Mouse (Mus musculus) embryo, embryonic 10.5 days (tissue): ENCODE measurements around the gene Usp20.
A peak's percentile ranks its signal among the peaks of the same experiment; 100 is the strongest.

Experiments
- DNase-seq: peaks from one replicate; pipeline ENCODE4 v3.0.0-alpha.2; 2015; ENCODE audit warnings: low spot score

Gene Usp20

GRCm38 (mm10) chr2:31040487-31040886 lies 58.4 kb downstream of the Usp20 start:
- DNase-seq = no peak

GRCm38 (mm10) chr2:31041386-31041785 lies 59.3 kb downstream of the Usp20 start:
- DNase-seq = no peak

GRCm38 (mm10) chr2:31042881-31043280 lies 60.8 kb downstream of the Usp20 start:
- no peak for DNase-seq

DNA sequence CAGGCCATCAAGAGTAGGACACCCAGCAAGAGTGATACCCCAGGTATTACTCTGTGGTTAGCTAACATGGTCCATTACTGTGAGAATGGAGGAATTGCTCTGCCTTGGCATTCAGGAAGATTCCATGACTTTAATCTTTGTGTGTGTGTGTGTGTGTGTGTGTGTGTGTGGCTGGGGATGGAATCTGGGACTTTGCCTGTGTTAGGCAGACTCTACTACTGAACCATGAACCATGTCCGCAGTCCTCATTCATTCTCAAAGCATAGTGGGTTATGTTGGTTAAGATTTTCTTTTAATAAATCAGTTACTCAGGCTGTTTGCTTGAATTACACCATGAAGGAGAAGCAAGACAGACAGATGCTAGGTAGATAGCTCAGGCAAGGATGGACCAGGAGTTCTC lies 61.8 kb downstream of the Usp20 start:
- DNase-seq = no peak

DNA sequence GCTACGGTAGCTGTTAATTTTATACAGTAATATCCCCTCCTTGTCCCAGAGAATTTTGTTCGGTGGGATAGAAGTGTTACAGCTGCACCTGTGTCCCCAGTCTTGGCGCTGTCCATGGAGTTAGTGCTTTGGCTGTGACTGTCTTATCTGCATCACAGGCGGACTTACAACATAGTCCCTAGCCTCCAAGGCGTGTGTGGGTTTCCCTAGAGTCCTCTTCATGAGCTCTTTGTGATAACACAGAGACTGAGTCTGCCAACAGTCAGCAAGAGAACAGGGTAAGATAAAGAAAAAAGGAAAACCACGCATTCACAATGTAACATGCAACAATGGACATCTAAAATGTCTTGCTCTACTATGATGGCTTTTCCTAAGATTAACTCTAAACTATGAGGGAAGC lies 66.0 kb downstream of the Usp20 start:
- DNase-seq = no peak

DNA sequence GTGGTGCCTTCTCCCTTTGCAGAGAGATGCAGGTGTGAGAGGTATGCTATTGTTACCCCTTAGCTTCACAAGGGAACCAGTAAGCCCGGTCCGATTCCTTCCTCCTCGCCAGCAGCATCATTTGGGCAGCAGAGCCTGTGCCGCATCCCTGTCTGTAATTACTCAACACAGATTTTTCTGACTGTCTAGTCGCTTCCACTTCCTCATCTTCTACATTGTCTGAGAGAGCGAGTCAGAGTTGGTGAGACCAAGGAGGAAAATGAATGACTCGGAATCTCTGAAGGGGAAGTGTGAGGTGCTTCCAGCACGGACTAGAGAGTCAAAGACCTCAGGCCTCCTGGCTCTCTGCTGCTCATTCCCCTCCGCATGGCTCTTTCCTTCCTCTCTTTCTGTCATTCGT lies 70.4 kb downstream of the Usp20 start:
- DNase-seq = no peak

DNA sequence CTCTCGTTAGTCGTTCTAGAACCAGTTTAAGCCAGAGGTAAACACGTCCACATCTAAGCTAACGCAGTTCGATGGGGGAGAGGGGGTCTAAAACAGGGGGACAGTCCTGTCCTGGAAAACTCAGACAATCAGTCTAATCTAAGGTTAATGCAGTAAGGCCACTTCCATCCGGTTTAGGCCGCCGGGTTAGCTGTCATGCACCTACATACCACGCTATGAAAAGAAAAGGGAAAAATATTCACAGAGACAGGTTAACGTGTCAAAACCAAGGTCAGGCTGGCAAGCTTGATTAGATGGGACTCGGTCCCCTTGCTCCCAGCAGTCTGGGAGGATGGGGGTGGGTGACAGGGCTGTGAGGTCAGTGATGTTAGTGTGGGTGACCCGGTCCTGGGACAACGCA lies 71.3 kb downstream of the Usp20 start:
- DNase-seq = no peak

- no peak for DNase-seq
Observed at GRCm38 (mm10) chr2:31053851-31054340, 71.8 kb downstream of the Usp20 start.

DNA sequence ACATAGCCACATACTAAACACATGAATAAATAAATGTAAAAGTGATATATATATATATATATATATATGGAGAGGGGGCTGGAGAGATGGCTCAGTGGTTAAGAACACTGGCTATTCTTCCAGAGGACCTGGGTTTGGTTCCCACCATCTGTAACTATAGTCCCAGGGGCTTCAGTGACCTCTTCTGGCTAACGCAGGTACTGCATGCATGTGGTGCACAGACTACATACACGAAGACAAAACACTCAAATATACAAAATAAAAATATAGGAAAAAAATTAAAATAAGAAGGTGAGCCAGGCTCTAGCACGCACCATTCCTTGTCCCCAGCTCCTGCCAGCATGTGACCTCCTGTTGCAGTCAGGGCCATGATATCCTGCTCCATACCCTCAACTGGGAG lies 74.0 kb downstream of the Usp20 start:
- DNase-seq = no peak

DNA sequence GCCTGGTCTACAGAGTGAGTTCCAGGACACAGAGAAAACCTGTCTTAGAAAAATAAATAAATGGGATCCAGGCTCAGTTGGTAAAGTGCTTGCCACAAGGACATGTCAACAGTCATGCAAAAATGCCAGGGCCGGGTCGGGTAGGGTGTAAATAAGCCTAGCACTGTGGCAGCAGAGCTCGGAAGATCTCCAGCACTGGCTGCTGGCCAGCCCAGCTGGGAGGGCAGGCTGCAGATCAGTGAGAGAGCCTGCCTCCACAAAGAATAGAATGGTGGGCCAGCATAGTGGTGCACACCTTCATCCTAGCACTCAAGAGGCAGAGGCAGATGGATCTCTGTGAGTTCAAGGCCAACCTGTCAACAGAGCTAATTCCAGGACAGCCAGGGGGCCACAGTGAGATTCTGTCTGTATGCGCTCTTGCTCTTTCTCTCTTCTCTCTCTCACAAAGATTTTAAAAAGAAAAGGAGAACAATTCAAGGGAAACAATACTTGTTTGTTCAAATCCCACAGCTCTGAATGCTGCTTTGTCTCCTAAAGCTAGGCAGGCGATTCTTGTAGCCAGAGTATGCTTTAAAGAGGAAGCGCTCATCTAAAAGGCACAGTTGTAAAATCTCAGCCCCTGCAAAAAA lies 75.6 kb downstream of the Usp20 start:
- no peak for DNase-seq

DNA sequence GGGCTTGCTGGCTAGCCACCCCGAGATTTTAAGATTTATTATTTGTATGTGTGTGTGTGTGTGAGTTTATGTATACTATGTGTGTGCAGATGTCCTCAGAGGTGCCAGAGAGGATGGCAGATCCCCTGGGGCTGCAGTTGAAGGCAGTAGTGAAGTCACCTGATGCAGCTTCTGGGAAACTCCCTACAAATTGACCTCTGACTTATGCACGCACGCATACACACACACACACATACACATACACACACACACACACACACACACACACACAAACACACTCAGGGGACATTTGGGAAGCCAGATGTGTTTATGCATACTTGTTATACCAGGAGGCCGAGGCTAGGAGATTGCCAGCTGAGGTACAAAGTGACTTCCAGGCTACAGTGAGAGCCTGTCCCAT lies 76.4 kb downstream of the Usp20 start:
- no peak for DNase-seq

GRCm38 (mm10) chr2:31060271-31060670 lies 78.2 kb downstream of the Usp20 start:
- DNase-seq = no peak

DNA sequence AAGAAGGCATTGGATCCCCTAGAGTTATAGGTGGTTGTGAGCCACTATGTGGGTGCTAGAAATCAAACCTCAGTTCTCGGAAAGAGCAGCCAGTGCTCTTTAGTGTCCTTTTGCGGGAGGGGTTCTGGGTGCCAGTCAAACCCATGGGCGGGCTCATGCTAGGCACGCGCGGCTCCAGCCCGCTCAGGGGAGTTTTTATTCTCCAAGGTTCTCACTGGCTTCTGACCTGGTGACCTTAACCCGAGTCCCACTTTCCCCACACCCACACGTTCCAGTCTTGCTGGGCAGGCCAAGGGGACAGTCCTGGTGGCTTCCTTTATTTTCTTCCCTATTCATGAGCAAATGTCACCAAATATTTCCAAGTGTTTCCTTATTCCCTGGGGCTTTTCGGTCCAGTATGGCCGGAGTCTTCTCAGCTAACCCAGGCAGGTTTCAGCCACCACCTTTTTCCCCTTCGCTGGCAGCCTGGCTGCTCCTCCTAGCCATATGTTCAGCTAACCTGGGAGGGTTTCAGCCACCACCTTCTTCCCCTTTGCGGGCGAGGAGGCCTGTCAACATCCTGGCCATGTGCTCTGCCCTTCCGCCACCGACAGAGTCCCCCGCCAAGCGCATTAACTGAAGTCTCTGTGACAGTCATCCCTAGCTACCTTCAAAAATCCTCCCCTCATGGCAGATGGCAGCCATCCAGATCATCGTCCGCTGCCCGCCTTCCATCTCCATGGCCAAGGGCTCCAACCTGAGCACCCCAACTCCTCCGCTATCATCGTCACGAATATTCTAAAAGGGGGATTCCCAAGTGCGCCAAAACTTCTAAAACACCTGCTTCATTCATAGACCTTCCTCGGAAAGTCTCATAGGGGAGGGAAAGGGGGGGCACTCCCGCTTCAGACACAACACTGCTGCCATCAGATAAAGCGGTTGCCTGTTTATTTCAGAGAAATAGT lies 79.0 kb downstream of the Usp20 start:
- no peak for DNase-seq

DNA sequence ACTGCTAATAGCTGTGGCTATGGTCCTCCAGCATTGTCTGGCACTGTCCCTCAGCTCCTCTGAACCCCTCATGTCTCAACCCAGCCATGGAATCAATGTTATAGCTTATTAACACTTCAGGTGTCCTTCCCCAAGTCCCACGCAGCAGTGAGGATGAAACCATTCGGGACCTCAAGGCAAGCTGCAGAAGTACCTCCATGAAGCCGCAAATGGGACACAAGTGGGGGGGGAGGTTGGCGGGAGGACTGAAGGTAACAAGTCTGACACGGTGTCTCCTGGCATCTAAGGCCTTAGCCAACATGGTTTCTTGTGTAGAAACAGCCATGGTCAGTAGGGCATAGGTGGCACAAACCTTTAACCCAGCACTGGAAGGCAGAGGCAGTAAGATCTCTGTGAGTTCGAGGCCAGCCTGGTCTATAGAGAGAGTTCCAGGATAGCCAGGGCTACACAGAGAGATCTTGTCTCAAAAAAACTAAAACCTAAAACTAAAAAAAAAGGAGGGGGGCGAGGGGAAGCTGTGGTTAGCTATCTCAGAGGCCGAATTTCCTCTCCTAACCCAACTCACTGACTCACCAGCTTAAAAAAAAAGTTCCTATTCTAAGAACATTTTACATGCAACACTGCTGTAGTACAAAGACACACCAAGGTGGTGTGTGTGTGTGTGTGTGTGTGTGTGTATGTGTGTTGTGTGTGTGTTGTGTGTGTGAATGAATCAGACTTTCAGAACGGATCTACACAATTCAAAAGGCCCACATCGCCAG lies 80.0 kb downstream of the Usp20 start:
- DNase-seq = no peak

- DNase-seq = no peak
Observed at GRCm38 (mm10) chr2:31066019-31066789, 84.1 kb downstream of the Usp20 start.

DNA sequence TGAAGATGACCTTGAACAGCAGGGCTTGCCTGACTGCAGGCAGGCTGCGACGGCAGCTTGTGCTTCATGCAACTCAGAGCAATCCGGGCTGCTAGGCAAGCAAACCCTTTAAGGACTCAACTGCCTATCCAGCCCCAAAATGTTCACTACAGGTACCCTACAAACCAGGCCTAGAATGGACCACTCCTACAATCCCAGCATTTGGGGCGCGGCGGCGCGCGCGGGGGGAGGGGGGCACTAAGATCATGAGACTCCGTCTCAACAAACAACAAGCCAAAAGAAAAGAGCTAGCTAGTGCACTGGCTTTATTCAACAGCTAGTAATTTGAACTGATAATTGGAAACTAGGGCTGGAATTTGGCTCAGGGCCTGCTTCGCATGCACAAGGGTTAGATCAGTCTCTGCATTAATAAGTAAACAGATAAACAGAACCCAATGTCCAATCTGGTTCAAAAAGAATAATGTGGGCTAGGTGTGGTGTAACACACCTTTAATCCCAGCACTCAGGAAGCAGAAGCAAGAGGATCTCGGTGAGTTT lies 85.0 kb downstream of the Usp20 start:
- peak; percentile 8 for DNase-seq

DNA sequence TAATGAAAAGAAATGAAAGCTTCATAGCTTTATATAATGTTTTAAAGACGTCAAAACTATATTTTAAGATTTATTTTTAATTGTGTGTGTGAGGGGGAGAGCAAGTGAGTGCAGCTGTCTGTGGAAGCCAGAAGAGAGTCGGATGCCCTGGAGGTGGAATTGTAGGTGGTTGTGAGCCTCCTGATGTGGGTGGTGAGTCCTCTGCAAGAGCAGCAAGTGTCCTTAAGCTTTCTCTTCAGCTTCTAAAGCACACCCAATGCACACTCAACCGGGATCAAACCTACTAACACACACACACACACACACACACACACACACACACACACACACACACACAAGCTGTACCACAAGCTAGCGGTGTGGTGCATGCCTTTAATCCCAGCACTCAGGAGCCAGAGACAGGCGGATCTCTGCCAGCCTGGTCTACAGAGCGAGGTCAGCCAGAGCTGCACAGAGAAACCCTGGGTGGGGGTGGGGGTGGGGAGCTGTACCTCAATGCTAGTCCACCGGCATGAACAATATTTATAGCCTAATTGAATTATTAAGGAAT lies 85.7 kb downstream of the Usp20 start:
- DNase-seq = no peak

GRCm38 (mm10) chr2:31068246-31069113 lies 86.4 kb downstream of the Usp20 start:
- DNase-seq = peak; percentile 85

GRCm38 (mm10) chr2:31069114-31069445 lies 87.0 kb downstream of the Usp20 start:
- DNase-seq = peak; percentile 26

DNA sequence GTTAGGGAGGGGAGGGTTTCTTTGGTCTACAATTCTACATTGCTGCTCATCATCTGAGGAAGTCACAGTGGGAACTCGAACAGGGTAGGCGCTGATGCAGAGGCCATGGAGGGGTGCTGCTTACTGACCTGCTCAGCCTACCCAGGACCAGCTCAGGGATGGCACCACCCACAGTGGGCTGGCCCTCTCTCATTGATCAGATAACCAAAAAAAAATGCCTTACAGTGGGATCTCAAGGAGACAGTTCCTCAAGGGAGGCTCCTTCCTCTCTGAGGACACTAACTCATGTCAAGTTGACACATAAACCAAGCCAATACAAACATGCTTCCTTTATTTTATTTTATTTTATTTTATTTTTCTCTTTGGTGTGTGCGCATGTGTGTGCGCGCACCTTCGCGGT lies 87.4 kb downstream of the Usp20 start:
- no peak for DNase-seq
